Mouse (Mus musculus) bone marrow, adult 2 months (tissue): ENCODE results near the gene Cdip1. TPM values are rescaled to one million over a fixed set of nuclear protein-coding genes. Genes with fewer than 3 reads are reported as not detected.

ENCODE experiments used
- H3K27ac ChIP-seq: fragments of 200-500 bp; 2 replicates; pipeline ENCODE4 v1.5.1; 2012; ENCODE audit warnings: low read depth, mild to moderate bottlenecking, control low read depth, inconsistent platforms, low read length; ENCODE audit not compliant: control insufficient read depth, poor library complexity, insufficient read depth
- H3K4me1 ChIP-seq: fragments of 200-500 bp; 2 replicates; pipeline ENCODE4 v1.6.1; 2011; ENCODE audit warnings: low read length; ENCODE audit not compliant: control insufficient read depth, insufficient read depth
- H3K4me3 ChIP-seq: fragments of 200-500 bp; replicated peaks from 2 replicates; pipeline ENCODE3; 2011; ENCODE audit warnings: mild to moderate bottlenecking, low read depth, low read length, control low read depth; ENCODE audit not compliant: control insufficient read depth
- CTCF ChIP-seq: fragments of 200-500 bp; IDR thresholded peaks from 2 replicates; pipeline ENCODE4 v1.5.1; 2011; ENCODE audit warnings: low read length, control low read depth; ENCODE audit not compliant: control insufficient read depth, insufficient read depth
- POLR2A ChIP-seq: fragments of 200-500 bp; IDR thresholded peaks from 2 replicates; pipeline ENCODE4 v1.6.1; 2011; ENCODE audit warnings: low read depth, mild to moderate bottlenecking, control low read depth, low read length, borderline replicate concordance; ENCODE audit not compliant: control insufficient read depth
- WGBS: fragments of 180-500 bp; shearing (Covaris S2); methylation state at CpG from one replicate; pipeline ENCODE4 v1.1.7; 2018; 5-methylcytosine and 5-hydroxymethylcytosine counted together
- polyA plus RNA-seq: library from polyadenylated mRNA; stranded (reverse); fragments of >200 nt; gene quantifications from 2 replicates; pipeline ENCODE4 v1.2.4, GENCODE M21; 2011; ENCODE audit warnings: low replicate concordance; ENCODE audit not compliant: missing spikeins, insufficient read depth, insufficient read length

Gene Cdip1
- polyA plus RNA-seq, 1 experiment = 17.2 TPM

DNA sequence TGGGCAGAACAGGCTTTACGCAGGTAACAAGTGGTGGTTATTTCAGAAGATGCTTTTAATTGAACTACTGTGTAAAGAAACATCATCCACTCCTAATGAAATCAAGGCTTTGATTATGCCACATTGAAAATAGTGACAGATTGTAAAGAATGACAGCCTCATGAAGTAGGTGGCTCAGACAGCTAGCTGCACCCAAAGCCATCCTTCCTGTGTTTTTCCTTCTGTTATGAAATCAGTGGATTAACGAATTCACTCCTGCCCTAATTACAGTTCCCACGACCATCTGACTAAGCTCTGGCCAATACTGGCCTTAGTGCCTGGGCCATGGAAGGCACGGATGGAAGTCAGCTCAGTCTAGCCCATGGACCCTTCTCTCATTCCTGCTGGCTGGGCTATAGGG is 11.2 kb downstream of the Cdip1 start:
- Histone ChIP-seq H3K4me3 (no peak overlapping the region), H3K27ac (no peak overlapping the region), H3K4me1 (no peaks in the 10 kb centered on the region; the same call in 1 of the 2 replicates)
- 78% methylated on average over 4 of the region's 4 CpGs for WGBS
- TF ChIP-seq POLR2A (no peak), CTCF (no peak)

- Histone ChIP-seq H3K4me3 (no peak overlapping the region), H3K4me1 (no peaks in the 10 kb centered on the region; the same call in 1 of the 2 replicates), H3K27ac (no peak overlapping the region)
- 73% methylated on average over 4 of the region's 4 CpGs for WGBS
- TF ChIP-seq CTCF (no peak), POLR2A (no peak)
Measured at GRCm38 (mm10) chr16:4777905-4778609, 12.0 kb downstream of the Cdip1 start.

DNA sequence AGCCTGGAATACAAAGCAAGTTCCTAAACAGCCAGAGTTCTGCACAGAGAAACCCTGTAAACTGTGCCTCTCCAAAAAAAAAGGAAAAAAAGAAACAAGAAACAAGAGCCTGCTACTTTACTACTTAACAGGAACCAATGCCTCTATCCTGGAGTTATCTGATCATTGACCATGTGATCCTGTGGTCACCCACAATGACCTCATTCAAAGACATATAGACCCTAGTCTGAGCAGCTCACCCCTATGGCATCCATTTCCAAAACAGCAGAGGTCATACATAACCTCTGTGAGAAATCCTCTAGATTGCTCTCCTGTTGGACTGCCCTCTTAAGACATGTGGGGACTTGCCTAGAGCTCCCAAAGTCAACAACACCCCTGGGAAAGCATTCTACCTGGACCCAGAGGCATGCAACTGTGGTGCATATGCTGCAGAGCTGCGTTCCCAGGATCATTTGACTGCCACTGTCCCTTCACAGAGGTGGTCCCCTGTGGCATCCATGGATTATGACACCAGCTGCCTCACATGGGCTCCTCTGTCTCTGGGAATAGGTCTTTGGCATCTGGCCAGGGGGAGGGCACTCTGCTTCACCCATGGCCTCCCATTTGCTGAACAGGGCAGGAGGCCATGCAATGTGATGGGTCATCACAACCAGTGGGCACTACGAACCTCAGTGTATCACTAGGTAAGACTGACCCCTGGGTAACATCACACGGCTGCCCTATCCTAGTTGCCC is 12.8 kb downstream of the Cdip1 start:
- 86% methylated on average over 3 of the region's 3 CpGs for WGBS
- H3K27ac ChIP-seq = no peak overlapping the region
- no peak overlapping the region for H3K4me3 ChIP-seq
- no peaks in the 10 kb centered on the region for H3K4me1 ChIP-seq
- no peak for TF ChIP-seq POLR2A
- no peak for TF ChIP-seq CTCF

- no peak overlapping the region for H3K27ac ChIP-seq
- WGBS = 34% methylated on average over 1 of the region's 1 CpGs
- H3K4me1 ChIP-seq = no peaks in the 10 kb centered on the region
- no peak for TF ChIP-seq CTCF
- no peak for TF ChIP-seq POLR2A
- no peak overlapping the region for H3K4me3 ChIP-seq
Measured at GRCm38 (mm10) chr16:4773289-4773970, 16.7 kb downstream of the Cdip1 start.

- 91% methylated on average over 5 of the region's 5 CpGs for WGBS
- Histone ChIP-seq H3K4me1 (no peaks in the 10 kb centered on the region), H3K4me3 (no peak overlapping the region), H3K27ac (no peak overlapping the region)
- no peak for TF ChIP-seq POLR2A
- TF ChIP-seq CTCF = no peak
Measured at GRCm38 (mm10) chr16:4768719-4769118, 21.4 kb downstream of the Cdip1 start.

GRCm38 (mm10) chr16:4767012-4767790 is 22.9 kb downstream of the Cdip1 start:
- no peak overlapping the region for H3K27ac ChIP-seq
- no peak overlapping the region for H3K4me3 ChIP-seq
- TF ChIP-seq CTCF (no peak), POLR2A (no peak)
- WGBS = 85% methylated on average over 6 of the region's 6 CpGs
- no peaks in the 10 kb centered on the region for H3K4me1 ChIP-seq

- WGBS = 87% methylated on average over 2 of the region's 2 CpGs
- no peak overlapping the region for H3K4me3 ChIP-seq
- H3K27ac ChIP-seq = no peak overlapping the region
- no peaks in the 10 kb centered on the region for H3K4me1 ChIP-seq
- TF ChIP-seq POLR2A (no peak), CTCF (no peak)
Measured at GRCm38 (mm10) chr16:4765852-4766251, 24.2 kb downstream of the Cdip1 start.

DNA sequence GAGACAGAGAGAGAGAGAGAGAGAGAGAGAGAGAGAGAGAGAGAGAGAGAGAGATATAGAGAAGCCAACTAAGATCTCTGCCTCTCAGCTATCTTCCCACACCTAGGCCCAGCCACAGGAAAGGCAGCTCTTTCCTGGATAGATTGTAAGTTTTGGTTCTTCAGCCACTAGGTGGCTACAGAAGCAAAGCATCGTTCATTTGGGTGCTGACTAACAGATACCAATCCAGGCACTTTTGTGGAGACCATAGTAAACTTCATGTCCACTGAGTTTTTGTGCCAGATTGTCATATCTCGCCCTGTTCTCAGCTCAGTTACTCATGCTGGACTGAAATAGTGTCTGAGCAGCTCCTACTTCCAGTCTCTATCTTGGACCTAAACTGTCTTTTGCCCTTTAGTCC is 26.8 kb downstream of the Cdip1 start:
- H3K27ac ChIP-seq = no peak overlapping the region
- H3K4me3 ChIP-seq = no peak overlapping the region
- TF ChIP-seq CTCF = no peak
- TF ChIP-seq POLR2A = no peak
- 30% methylated on average over 2 of the region's 2 CpGs for WGBS
- no peaks in the 10 kb centered on the region for H3K4me1 ChIP-seq
